In genomic region chr3:152152483-152152804, GRCm38 (mm10) we compare ENCODE assay signal across 12 mouse cellular contexts. TPM values are rescaled to one million over a fixed set of nuclear protein-coding genes. Genes with fewer than 3 reads are reported as not detected.
DNase-seq lines count a peak whose midpoint lies in the region; ATAC-seq lines count a peak whose summit lies in the region.
"Had no signal": no experiment of that assay in that cellular context is flagged by ENCODE, and none has a peak within 500 bp of the region (broad histone marks: within the 10 kb centered on the region; RNA-seq: fewer than 3 reads in every experiment).

No protein-coding gene starts in this region.

- intact Hi-C loops in left cerebral cortex, postnatal 10 days (cut with DNase I), result no loop called here

- H3K9ac ChIP-seq in heart, embryonic 14.5 days (ENCODE audit: low read length), result no peak overlapping the region
- H3K9ac ChIP-seq in forebrain, embryonic 11.5 days (ENCODE audit: low read length), result no peak overlapping the region

- no peaks in the 10 kb centered on the region for H3K9me3 ChIP-seq in heart, embryonic 14.5 days (ENCODE audit: control insufficient read depth, low read length)
- H3K9me3 ChIP-seq in forebrain, embryonic 11.5 days (ENCODE audit: control insufficient read depth, low read length), result no peaks in the 10 kb centered on the region

- H3K27ac ChIP-seq in heart, embryonic 14.5 days (replicated peaks in 1 of 2; ENCODE audit: control insufficient read depth in 1 of 2, insufficient read depth in 1 of 2, low read depth in 2 of 2, low read length in 2 of 2), result no peak overlapping the region
- H3K27ac ChIP-seq in forebrain, embryonic 11.5 days (ENCODE audit: low read depth, low read length), result no peak overlapping the region
- H3K27ac ChIP-seq: left cerebral cortex, adult 2 months had no signal

- ATAC-seq in heart, embryonic 14.5 days (ENCODE audit: insufficient number of reproducible peaks, insufficient read depth, low FRiP score, low read depth), result no peak
- ATAC-seq in erythroid progenitor cell, adult 5-6 weeks (replicated peaks; ENCODE audit: low FRiP score, poor library complexity, severe bottlenecking), result peak; percentile 95
- peak; percentile 85 for ATAC-seq in megakaryocyte progenitor cell, adult 5-6 weeks (replicated peaks; ENCODE audit: poor library complexity)
- no peak for ATAC-seq in granulocyte monocyte progenitor cell, adult 5-6 weeks (replicated peaks; ENCODE audit: poor library complexity, severe bottlenecking)
- ATAC-seq in forebrain, embryonic 11.5 days (replicated peaks; ENCODE audit: low FRiP score), result no peak
- ATAC-seq: CD4-positive, CD25-positive, alpha-beta regulatory T cell, adult 4 months; lung, postnatal 0 days had no signal

- DNase-seq in heart, adult 9 months (ENCODE audit: low spot score in 2 of 2), result no peak
- peak; percentile 77 for DNase-seq in MEL-GATA-1-ER (ENCODE audit: extremely low read depth, low read depth)
- DNase-seq in left cerebral cortex, postnatal 10 days (ENCODE audit: extremely low spot score in 1 of 2, low spot score in 2 of 2), result no peak
- DNase-seq in forebrain, embryonic 11.5 days (ENCODE audit: low spot score), result no peak
- DNase-seq: right cerebral cortex, postnatal 4 days had no signal

- peaks cover 15 to 25% of the 10 kb centered on the region in 2 experiments for H3K4me1 ChIP-seq in heart, embryonic 14.5 days (ENCODE audit: control insufficient read depth in 2 of 2, insufficient read depth in 2 of 2, low read length in 2 of 2)
- H3K4me1 ChIP-seq in forebrain, embryonic 11.5 days (replicated peaks; ENCODE audit: control insufficient read depth, insufficient read depth, low read length), result no peaks in the 10 kb centered on the region

- H3K4me3 ChIP-seq in heart, embryonic 14.5 days (ENCODE audit: control insufficient read depth in 1 of 2, insufficient read depth in 1 of 2, low read depth in 1 of 2, low read length in 2 of 2), result no peak overlapping the region
- H3K4me3 ChIP-seq in forebrain, embryonic 11.5 days (ENCODE audit: low read depth, low read length), result no peak overlapping the region

- WGBS in heart, embryonic 14.5 days, result 69% methylated on average over 1 of the region's 1 CpGs
- WGBS in forebrain, embryonic 11.5 days, result 94% methylated on average over 1 of the region's 1 CpGs

- H3K4me2 ChIP-seq in heart, embryonic 14.5 days (ENCODE audit: low read length), result peak overlapping the region; percentile 59
- H3K4me2 ChIP-seq in forebrain, embryonic 11.5 days (ENCODE audit: low read depth, low read length, severe bottlenecking), result no peak overlapping the region

- no peaks in the 10 kb centered on the region for H3K36me3 ChIP-seq in heart, embryonic 14.5 days (ENCODE audit: control insufficient read depth, insufficient read depth, low read length)
- H3K36me3 ChIP-seq in forebrain, embryonic 11.5 days (ENCODE audit: control insufficient read depth, insufficient read depth, low read length), result no peaks in the 10 kb centered on the region

- no peaks in the 10 kb centered on the region for H3K27me3 ChIP-seq in heart, embryonic 14.5 days (ENCODE audit: control insufficient read depth, insufficient read depth, low read length)
- H3K27me3 ChIP-seq in forebrain, embryonic 11.5 days (ENCODE audit: control insufficient read depth, insufficient read depth, low read length), result no peaks in the 10 kb centered on the region

RNA-seq across cellular contexts. Expression of gene Gipc2, which starts 13.6 kb away (rescaled TPM):
- 2.9 and 4.1 TPM in 2 replicates for polyA plus RNA-seq in heart, embryonic 14.5 days (2014; fragmentation: Nextera tagmentation; extraction: Ambion mirVana)
- total RNA-seq in erythroid progenitor cell, adult 5-6 weeks (2015; ENCODE audit: low replicate concordance), result not detected in 2 replicates
- total RNA-seq in erythroid progenitor cell, adult 5-6 weeks (2017; ENCODE audit: low replicate concordance), result not detected in 2 replicates
- total RNA-seq in megakaryocyte progenitor cell, adult 5-6 weeks (2015), result 0.22 TPM in 1 of 2 replicates, not detected in the other
- not detected in 2 replicates for total RNA-seq in megakaryocyte progenitor cell, adult 5-6 weeks (2017)
- total RNA-seq in granulocyte monocyte progenitor cell, adult 5-6 weeks (2014; fragmentation: Nextera tagmentation), result not detected in 2 replicates
- not detected in 2 replicates for total RNA-seq in granulocyte monocyte progenitor cell, adult 5-6 weeks (2017)
- 1 to 10 TPM; 3.6 to 4.0 TPM for total RNA-seq in left cerebral cortex, postnatal 10 days (2021)
- 1.8 and 1.9 TPM in 2 replicates for polyA plus RNA-seq in forebrain, embryonic 11.5 days (2014; fragmentation: Nextera tagmentation; extraction: Ambion mirVana)
- polyA plus RNA-seq: CD4-positive, CD25-positive, alpha-beta regulatory T cell, adult 4 months had no signal

RNA-seq across cellular contexts. Expression of gene Dnajb4, which starts 57.7 kb away (rescaled TPM):
- polyA plus RNA-seq in heart, embryonic 14.5 days (2014; fragmentation: Nextera tagmentation; extraction: Ambion mirVana), result 46.2 and 47.9 TPM in 2 replicates
- total RNA-seq in erythroid progenitor cell, adult 5-6 weeks (2015; ENCODE audit: low replicate concordance), result 106 and 107 TPM in 2 replicates
- 101 and 164 TPM in 2 replicates for total RNA-seq in erythroid progenitor cell, adult 5-6 weeks (2017; ENCODE audit: low replicate concordance)
- 37.8 and 37.9 TPM in 2 replicates for total RNA-seq in megakaryocyte progenitor cell, adult 5-6 weeks (2015)
- 39.3 and 43.5 TPM in 2 replicates for total RNA-seq in megakaryocyte progenitor cell, adult 5-6 weeks (2017)
- 17.9 and 19.5 TPM in 2 replicates for total RNA-seq in granulocyte monocyte progenitor cell, adult 5-6 weeks (2014; fragmentation: Nextera tagmentation)
- 46.1 and 46.7 TPM in 2 replicates for total RNA-seq in granulocyte monocyte progenitor cell, adult 5-6 weeks (2017)
- total RNA-seq in left cerebral cortex, postnatal 10 days (2021), result 10 to 100 TPM; 47.4 to 51.2 TPM
- 25.2 and 28.2 TPM in 2 replicates for polyA plus RNA-seq in forebrain, embryonic 11.5 days (2014; fragmentation: Nextera tagmentation; extraction: Ambion mirVana)

RNA-seq across cellular contexts. Expression of gene Fubp1, which starts 57.8 kb away (rescaled TPM):
- 113 and 117 TPM in 2 replicates for polyA plus RNA-seq in heart, embryonic 14.5 days (2014; fragmentation: Nextera tagmentation; extraction: Ambion mirVana)
- 152 and 157 TPM in 2 replicates for total RNA-seq in erythroid progenitor cell, adult 5-6 weeks (2015; ENCODE audit: low replicate concordance)
- 169 and 197 TPM in 2 replicates for total RNA-seq in erythroid progenitor cell, adult 5-6 weeks (2017; ENCODE audit: low replicate concordance)
- 149 and 188 TPM in 2 replicates for total RNA-seq in megakaryocyte progenitor cell, adult 5-6 weeks (2015)
- 204 and 275 TPM in 2 replicates for total RNA-seq in megakaryocyte progenitor cell, adult 5-6 weeks (2017)
- 173 and 191 TPM in 2 replicates for total RNA-seq in granulocyte monocyte progenitor cell, adult 5-6 weeks (2014; fragmentation: Nextera tagmentation)
- total RNA-seq in granulocyte monocyte progenitor cell, adult 5-6 weeks (2017), result 225 and 260 TPM in 2 replicates
- total RNA-seq in left cerebral cortex, postnatal 10 days (2021), result 100 to 1,000 TPM; 125 to 129 TPM
- polyA plus RNA-seq in forebrain, embryonic 11.5 days (2014; fragmentation: Nextera tagmentation; extraction: Ambion mirVana), result 436 and 475 TPM in 2 replicates

Comparison
In these comparisons a context has a peak if more than half of its experiments do, and no peak if none do; other contexts are left out.
1. ATAC-seq: peak in erythroid progenitor cell, adult 5-6 weeks (single experiment) and megakaryocyte progenitor cell, adult 5-6 weeks (single experiment); none in heart, embryonic 14.5 days (single experiment), granulocyte monocyte progenitor cell, adult 5-6 weeks (single experiment) and forebrain, embryonic 11.5 days (single experiment).